Mouse (Mus musculus) MEL (cell line): Measurements from ENCODE around the gene Flywch1. TPM values are rescaled to one million over a fixed set of nuclear protein-coding genes. Genes with fewer than 3 reads are reported as not detected.

Experiments used
- DNase-seq: peaks from one replicate; pipeline ENCODE4 v3.0.0; 2011; ENCODE audit warnings: low read depth, low spot score
- H3K27ac ChIP-seq: 2 replicates; pipeline ENCODE4 v1.5.1; 2012; ENCODE audit warnings: low read depth, mild to moderate bottlenecking, control low read depth, low read length, moderate library complexity; ENCODE audit not compliant: control insufficient read depth
- H3K27me3 ChIP-seq, 2 experiments: fragments of 150-350 bp in 1 of 2; sonication (generic) in 1 of 2; 2 replicates each; pipeline ENCODE4 v1.6.1; 2012; ENCODE audit warnings: low read length in 2 of 2, mild to moderate bottlenecking in 2 of 2, improper control_type of control experiment in 1 of 2, moderate library complexity in 1 of 2; ENCODE audit not compliant: insufficient read depth in 2 of 2, control insufficient read depth in 1 of 2
- H3K36me3 ChIP-seq, 2 experiments: 2 replicates each; pipeline ENCODE4 v1.6.1; 2012 to 2014; ENCODE audit warnings: low read length in 2 of 2, improper control_type of control experiment in 1 of 2, inconsistent platforms in 1 of 2, mild to moderate bottlenecking in 1 of 2; ENCODE audit not compliant: insufficient read depth in 2 of 2, control insufficient read depth in 1 of 2
- H3K4me1 ChIP-seq, 2 experiments: fragments of 150-350 bp in 1 of 2; sonication (generic) in 1 of 2; 2 replicates each; pipeline ENCODE4 v1.6.1; 2012; ENCODE audit warnings: low read length in 2 of 2, improper control_type of control experiment in 1 of 2, mild to moderate bottlenecking in 1 of 2; ENCODE audit not compliant: insufficient read depth in 2 of 2, control insufficient read depth in 1 of 2
- H3K4me3 ChIP-seq, 2 experiments: fragments of 150-350 bp in 1 of 2; sonication (generic) in 1 of 2; 2 replicates each; pipeline ENCODE4 v1.5.1; 2012; ENCODE audit warnings: low read depth in 2 of 2, low read length in 2 of 2, mild to moderate bottlenecking in 2 of 2, moderate library complexity in 2 of 2, control low read depth in 1 of 2, improper control_type of control experiment in 1 of 2; ENCODE audit not compliant: control insufficient read depth in 1 of 2, insufficient read depth in 1 of 2
- H3K79me2 ChIP-seq: 2 replicates; pipeline ENCODE4 v1.6.1; 2012; ENCODE audit warnings: mild to moderate bottlenecking, low read length, moderate library complexity; ENCODE audit not compliant: control insufficient read depth, poor library complexity, insufficient read depth
- H3K9ac ChIP-seq: 2 replicates; pipeline ENCODE4 v1.6.1; 2012; ENCODE audit warnings: low read depth, mild to moderate bottlenecking, control low read depth, low read length, moderate library complexity; ENCODE audit not compliant: control insufficient read depth, poor library complexity, severe bottlenecking
- H3K9me3 ChIP-seq: fragments of 150-350 bp; sonication (generic); replicated peaks from 2 replicates; pipeline ENCODE4 v1.6.1; 2012; ENCODE audit warnings: mild to moderate bottlenecking, low read length, improper control_type of control experiment, moderate library complexity; ENCODE audit not compliant: insufficient read depth
- CTCF ChIP-seq, 3 experiments: IDR thresholded peaks in 2 of 3; conservative IDR thresholded peaks in 1 of 3; 2 replicates each; pipeline ENCODE4 v1.5.1; 2011 to 2012; ENCODE audit warnings: low read length in 3 of 3, low read depth in 2 of 3, mild to moderate bottlenecking in 2 of 3, improper control_type of control experiment in 1 of 3, inconsistent platforms in 1 of 3, mixed read lengths in 1 of 3, moderate library complexity in 1 of 3; ENCODE audit not compliant: control insufficient read depth in 1 of 3, insufficient read depth in 1 of 3, poor library complexity in 1 of 3, severe bottlenecking in 1 of 3
- GABPA ChIP-seq: IDR thresholded peaks from 2 replicates; pipeline ENCODE4 v1.6.1; 2012; ENCODE audit warnings: low read depth, mild to moderate bottlenecking, inconsistent platforms, low read length, improper control_type of control experiment, moderate library complexity
- JUND ChIP-seq: IDR thresholded peaks from 2 replicates; pipeline ENCODE4 v1.6.1; 2011; ENCODE audit warnings: low read depth, mild to moderate bottlenecking, improper control_type of control experiment, low read length
- MEF2A ChIP-seq: IDR thresholded peaks from 2 replicates; pipeline ENCODE4 v1.6.1; 2014; ENCODE audit warnings: low read depth, mild to moderate bottlenecking, inconsistent platforms, low read length, improper control_type of control experiment; ENCODE audit not compliant: poor library complexity, insufficient replicate concordance, severe bottlenecking; ENCODE audit errors: extremely low read depth
- MXI1 ChIP-seq: IDR thresholded peaks from 2 replicates; pipeline ENCODE4 v1.6.1; 2011; ENCODE audit warnings: mild to moderate bottlenecking, low read depth, low read length, improper control_type of control experiment
- MYB ChIP-seq: IDR thresholded peaks from 2 replicates; pipeline ENCODE4 v1.6.1; 2011; ENCODE audit warnings: mild to moderate bottlenecking, low read depth, low read length, improper control_type of control experiment
- POLR2A ChIP-seq, 2 experiments: IDR thresholded peaks; 2 replicates each; pipeline ENCODE4 v1.6.1; 2011 to 2012; ENCODE audit warnings: low read length in 2 of 2, mild to moderate bottlenecking in 2 of 2, control low read depth in 1 of 2, improper control_type of control experiment in 1 of 2, low read depth in 1 of 2, moderate library complexity in 1 of 2; ENCODE audit not compliant: control insufficient read depth in 1 of 2, insufficient read depth in 1 of 2, poor library complexity in 1 of 2
- POLR2AphosphoS2 ChIP-seq: IDR thresholded peaks from 2 replicates; pipeline ENCODE4 v1.6.1; 2011; ENCODE audit warnings: low read length, improper control_type of control experiment
- TBP ChIP-seq: IDR thresholded peaks from 2 replicates; pipeline ENCODE4 v1.8.0; 2011; ENCODE audit warnings: low read depth, low read length, improper control_type of control experiment
- TCF12 ChIP-seq: IDR thresholded peaks from 2 replicates; pipeline ENCODE4 v1.6.1; 2014; ENCODE audit warnings: low read depth, mild to moderate bottlenecking, inconsistent platforms, low read length, improper control_type of control experiment, moderate library complexity
- UBTF ChIP-seq: IDR thresholded peaks from 2 replicates; pipeline ENCODE4 v1.6.1; 2012; ENCODE audit warnings: low read depth, mild to moderate bottlenecking, inconsistent platforms, low read length, improper control_type of control experiment, moderate library complexity, borderline replicate concordance; ENCODE audit not compliant: insufficient read depth
- USF1 ChIP-seq: IDR thresholded peaks from 2 replicates; pipeline ENCODE4 v1.6.1; 2014; ENCODE audit warnings: low read depth, mild to moderate bottlenecking, inconsistent platforms, low read length, improper control_type of control experiment, moderate library complexity
- ZKSCAN1 ChIP-seq: IDR thresholded peaks from 2 replicates; pipeline ENCODE4 v1.6.1; 2012; ENCODE audit warnings: low read depth, mild to moderate bottlenecking, inconsistent platforms, low read length, improper control_type of control experiment, moderate library complexity
- ZMIZ1 ChIP-seq: IDR thresholded peaks from 2 replicates; pipeline ENCODE4 v1.6.1; 2012; ENCODE audit warnings: low read depth, mild to moderate bottlenecking, inconsistent platforms, low read length, improper control_type of control experiment, moderate library complexity
- ZNF384 ChIP-seq: IDR thresholded peaks from 2 replicates; pipeline ENCODE4 v1.6.1; 2012; ENCODE audit warnings: low read depth, mild to moderate bottlenecking, inconsistent platforms, low read length, improper control_type of control experiment
- polyA plus RNA-seq, 2 experiments: library from polyadenylated mRNA; stranded (reverse) in 1 of 2; unstranded in 1 of 2; fragments of >175 nt in 1 of 2; fragments of >200 nt in 1 of 2; gene quantifications; 2 replicates each; pipeline versions ENCODE4 v1.2.1 to v1.2.4; 2012; ENCODE audit warnings: low replicate concordance in 2 of 2, low read depth in 1 of 2; ENCODE audit not compliant: insufficient read length in 2 of 2, insufficient read depth in 1 of 2, missing spikeins in 1 of 2
- total RNA-seq: library from RNA; depleted of rRNA; stranded (reverse); fragments of 300-350 nt; gene quantifications from 2 replicates; pipeline ENCODE4 v1.2.3, GENCODE M21; 2012

The Flywch1 gene
- total and polyA plus RNA-seq, 3 experiments = 15.3 to 29.7 TPM; not detected in 1

- Histone ChIP-seq H3K27me3 (no peaks in the 10 kb centered on the region), H3K9ac (no peak overlapping the region), H3K36me3 (peaks cover 0 to 4% of the 10 kb centered on the region in 2 experiments; a peak in 2 of 4 replicates), H3K79me2 (no peaks in the 10 kb centered on the region; the same call in 1 of the 2 replicates), H3K4me1 (peaks cover 4 to 26% of the 10 kb centered on the region in 2 experiments; a peak in 3 of 4 replicates), H3K9me3 (no peaks in the 10 kb centered on the region), H3K4me3 (no peak overlapping the region), H3K27ac (no peak overlapping the region)
- no peak for DNase-seq
- no peak for TF ChIP-seq UBTF
- no peak for TF ChIP-seq ZMIZ1
- TF ChIP-seq ZKSCAN1 = no peak
- no peak for TF ChIP-seq CTCF (IDR thresholded peaks at IDR 0.05 in 2 of 3, conservative IDR thresholded peaks at IDR 0.05 in 1 of 3; ENCODE audit: control insufficient read depth in 1 of 3, insufficient read depth in 1 of 3, low read depth in 2 of 3, low read length in 3 of 3, poor library complexity in 1 of 3, severe bottlenecking in 1 of 3)
- TF ChIP-seq TBP = no peak
- no peak for TF ChIP-seq GABPA
- TF ChIP-seq TCF12 = no peak
- TF ChIP-seq MEF2A = no peak
- TF ChIP-seq POLR2A (IDR thresholded peaks at IDR 0.05; ENCODE audit: control insufficient read depth in 1 of 2, insufficient read depth in 1 of 2, low read depth in 1 of 2, low read length in 2 of 2, poor library complexity in 1 of 2) = no peak
- no peak for TF ChIP-seq POLR2AphosphoS2
- no peak for TF ChIP-seq MXI1
- no peak for TF ChIP-seq ZNF384
- no peak for TF ChIP-seq MYB
These were observed 26.8 kb downstream of the Flywch1 start for GRCm38 (mm10) chr17:23744651-23745050.

GRCm38 (mm10) chr17:23744076-23744475, 27.3 kb downstream of the Flywch1 start:
- H3K36me3 ChIP-seq = peaks cover 0 to 4% of the 10 kb centered on the region in 2 experiments; a peak in 2 of 4 replicates
- H3K27me3 ChIP-seq = no peaks in the 10 kb centered on the region
- H3K27ac ChIP-seq = no peak overlapping the region
- no peak for TF ChIP-seq USF1
- no peak for TF ChIP-seq JUND
- no peak for TF ChIP-seq TCF12
- TF ChIP-seq MXI1 = no peak
- no peaks in the 10 kb centered on the region for H3K9me3 ChIP-seq
- peaks cover 4 to 21% of the 10 kb centered on the region in 2 experiments; a peak in 3 of 4 replicates for H3K4me1 ChIP-seq
- H3K4me3 ChIP-seq = no peak overlapping the region
- H3K79me2 ChIP-seq = no peaks in the 10 kb centered on the region; the same call in 1 of the 2 replicates
- no peak overlapping the region for H3K9ac ChIP-seq
- DNase-seq = no peak
